Mouse (Mus musculus) spleen, adult 18-20 months (tissue): Measurements from ENCODE around the gene Rem2.
A peak's percentile ranks its signal among the peaks of the same experiment; 100 is the strongest.

Source experiments
- DNase-seq, 2 experiments: peaks; one replicate each; pipeline ENCODE4 v3.0.0; 2022; ENCODE audit warnings: mixed read lengths in 2 of 2

The Rem2 gene

GRCm38 (mm10) chr14:54475941-54476844 is at the start of gene Rem2:
Gene Rem2 (plus strand): TSS chr14:54476100.
- DNase-seq: no peak

- DNase-seq: peak; percentile 79 to 86
Observed at GRCm38 (mm10) chr14:54426689-54427398, 49.1 kb upstream of the Rem2 start, which contains the start of gene Mrpl52. Gene Mrpl52 (plus strand): TSS chr14:54426909.

GRCm38 (mm10) chr14:54427696-54428095 is 48.2 kb upstream of the Rem2 start:
- DNase-seq: no peak

- DNase-seq: no peak
Observed at GRCm38 (mm10) chr14:54428421-54428820, 47.5 kb upstream of the Rem2 start.

- no peak for DNase-seq
Observed at GRCm38 (mm10) chr14:54429332-54430093, 46.4 kb upstream of the Rem2 start.

GRCm38 (mm10) chr14:54430406-54431145 is 45.3 kb upstream of the Rem2 start:
- no peak for DNase-seq

GRCm38 (mm10) chr14:54431334-54432077 is 44.4 kb upstream of the Rem2 start, which contains the start of gene Mmp14:
Gene Mmp14 (plus strand): TSS chr14:54431612.
- no peak for DNase-seq

- DNase-seq: no peak
Observed at GRCm38 (mm10) chr14:54432078-54432836, 43.6 kb upstream of the Rem2 start.

- no peak for DNase-seq
Observed at GRCm38 (mm10) chr14:54432837-54433830, 42.8 kb upstream of the Rem2 start.

- DNase-seq: no peak
Observed at GRCm38 (mm10) chr14:54433941-54434531, 41.9 kb upstream of the Rem2 start.

GRCm38 (mm10) chr14:54435194-54435918 is 40.5 kb upstream of the Rem2 start:
- no peak for DNase-seq

GRCm38 (mm10) chr14:54439155-54439554 is 36.7 kb upstream of the Rem2 start:
- no peak for DNase-seq

- DNase-seq: no peak
Observed at GRCm38 (mm10) chr14:54439610-54440009, 36.3 kb upstream of the Rem2 start.

- DNase-seq: no peak
Observed at GRCm38 (mm10) chr14:54440538-54440937, 35.4 kb upstream of the Rem2 start.

GRCm38 (mm10) chr14:54441365-54441764 is 34.5 kb upstream of the Rem2 start:
- no peak for DNase-seq

GRCm38 (mm10) chr14:54442548-54442947 is 33.4 kb upstream of the Rem2 start:
- no peak for DNase-seq

GRCm38 (mm10) chr14:54443196-54443595 is 32.7 kb upstream of the Rem2 start:
- no peak for DNase-seq
